Mouse (Mus musculus): ENCODE measurements around the gene Ppp1r18. TPM values are rescaled to one million over a fixed set of nuclear protein-coding genes. Genes with fewer than 3 reads are reported as not detected.
"Not testable (repeated sequence)": the region's sequence is repeated elsewhere in the genome, so short reads cannot be mapped to it uniquely, and the experiment has no call there.

Ppp1r18 gene
- total RNA-seq, 4 experiments from 2014 or later, result 35.4 to 47.9 (median 40.0) TPM

GRCm38 (mm10) chr17:35836991-35837422 lies 28.4 kb upstream of the Ppp1r18 start:
- peak; percentile 78 for DNase-seq

GRCm38 (mm10) chr17:35837487-35837886 lies 27.9 kb upstream of the Ppp1r18 start:
- no peak for DNase-seq

- peak; percentile 94 for DNase-seq
Observed at GRCm38 (mm10) chr17:35838122-35838544, 27.3 kb upstream of the Ppp1r18 start, which contains the start of gene Tubb5. Gene Tubb5 (minus strand): TSS chr17:35838306.

- DNase-seq, result no peak
Observed at GRCm38 (mm10) chr17:35838570-35838969, 26.8 kb upstream of the Ppp1r18 start.

GRCm38 (mm10) chr17:35839002-35839401 lies 26.4 kb upstream of the Ppp1r18 start:
- DNase-seq, result not testable (repeated sequence)

- DNase-seq, result no peak
Observed at GRCm38 (mm10) chr17:35840561-35840960, 24.8 kb upstream of the Ppp1r18 start.

GRCm38 (mm10) chr17:35841076-35841950 lies 24.1 kb upstream of the Ppp1r18 start, which contains the start of gene Mdc1:
Gene Mdc1 (plus strand): TSS chr17:35841515.
- DNase-seq, result peak; percentile 100

- no peak for DNase-seq
Observed at GRCm38 (mm10) chr17:35842006-35842405, 23.4 kb upstream of the Ppp1r18 start.

GRCm38 (mm10) chr17:35843514-35843913 lies 21.9 kb upstream of the Ppp1r18 start:
- DNase-seq, result no peak

- no peak for DNase-seq
Observed at GRCm38 (mm10) chr17:35848112-35848511, 17.3 kb upstream of the Ppp1r18 start.

- DNase-seq, result no peak
Observed at GRCm38 (mm10) chr17:35850974-35851373, 14.4 kb upstream of the Ppp1r18 start.

- no peak for DNase-seq
Observed at GRCm38 (mm10) chr17:35859371-35859770, 6.0 kb upstream of the Ppp1r18 start.

- no peak for DNase-seq
Observed at GRCm38 (mm10) chr17:35859835-35860234, 5.6 kb upstream of the Ppp1r18 start.

- no peak for DNase-seq
Observed at GRCm38 (mm10) chr17:35860831-35861197, 4.6 kb upstream of the Ppp1r18 start.

GRCm38 (mm10) chr17:35861198-35861857 lies 4.1 kb upstream of the Ppp1r18 start, which contains the start of gene Nrm:
Gene Nrm (plus strand): TSS chr17:35861318.
- peak; percentile 81 for DNase-seq

GRCm38 (mm10) chr17:35864832-35865353 lies 500 bp upstream of the Ppp1r18 start:
- DNase-seq, result no peak

- DNase-seq, result peak; percentile 64
Observed at GRCm38 (mm10) chr17:35866281-35866831, 963 bp downstream of the Ppp1r18 start.

- DNase-seq, result no peak
Observed at GRCm38 (mm10) chr17:35866911-35867890, 1.8 kb downstream of the Ppp1r18 start.

- DNase-seq, result no peak
Observed at GRCm38 (mm10) chr17:35868165-35868820, 2.9 kb downstream of the Ppp1r18 start.

GRCm38 (mm10) chr17:35868961-35869345 lies 3.6 kb downstream of the Ppp1r18 start:
- DNase-seq, result no peak
